Mouse (Mus musculus) neutrophil, adult 65 days (primary cell): ENCODE measurements around the gene Eif4a3. TPM values are rescaled to one million over a fixed set of nuclear protein-coding genes. Genes with fewer than 3 reads are reported as not detected.

ENCODE experiments used
- total RNA-seq: library from RNA; stranded (reverse); gene quantifications from 2 replicates; pipeline ENCODE4 v1.2.4, GENCODE M21; 2023

Gene Eif4a3
- 154 and 178 TPM in 2 replicates for total RNA-seq

GRCm38 (mm10) chr11:119299391-119300245 lies at the start of gene Eif4a3:
Gene Eif4a3 (minus strand): TSS chr11:119300089.

GRCm38 (mm10) chr11:119307658-119307867 lies 7.7 kb upstream of the Eif4a3 start, which contains the start of gene Card14:
Gene Card14 (plus strand): TSS chr11:119307768.

GRCm38 (mm10) chr11:119267768-119268556 lies 31.9 kb downstream of the Eif4a3 start, which contains the start of gene Gaa:
Gene Gaa (plus strand): TSS chr11:119267887.

Other genes starting within 250 kb of the Eif4a3 start
- 60.3 and 66.9 TPM in 2 replicates for gene Cbx4, start 213.9 kb downstream of the Eif4a3 start, total RNA-seq
- gene Tbc1d16, start 71.6 kb downstream of the Eif4a3 start, total RNA-seq = 0.45 and 0.63 TPM in 2 replicates
- 0.18 and 0.28 TPM in 2 replicates for gene Ccdc40, start 71.5 kb downstream of the Eif4a3 start, total RNA-seq
- 37.8 and 44.8 TPM in 2 replicates for gene Gaa, start 32.2 kb downstream of the Eif4a3 start, total RNA-seq
- not detected in 2 replicates for gene Card14, start 7.7 kb upstream of the Eif4a3 start, total RNA-seq
- gene Sgsh, start 55.4 kb upstream of the Eif4a3 start, total RNA-seq = 8.4 and 9.8 TPM in 2 replicates
- 14.5 and 17.4 TPM in 2 replicates for gene Slc26a11, start 55.5 kb upstream of the Eif4a3 start, total RNA-seq
- 47.8 and 49.2 TPM in 2 replicates for gene Rnf213, start 93.0 kb upstream of the Eif4a3 start, total RNA-seq
- 6.7 and 10.7 TPM in 2 replicates for gene Endov, start 191.3 kb upstream of the Eif4a3 start, total RNA-seq
- not detected in 2 replicates for gene Nptx1, start 247.7 kb upstream of the Eif4a3 start, total RNA-seq